Mouse (Mus musculus) CD4-positive, CD25-positive, alpha-beta regulatory T cell (primary cell): ENCODE data around the gene Lsm7. TPM values are rescaled to one million over a fixed set of nuclear protein-coding genes. Genes with fewer than 3 reads are reported as not detected.

Experiments used
- polyA plus RNA-seq: library from polyadenylated mRNA; unstranded; fragments of 100-300 nt; shearing (Covaris generic); gene quantifications from one replicate; pipeline ENCODE4 v1.2.1, GENCODE M21; 2017

Gene Lsm7
- 181 TPM for polyA plus RNA-seq

DNA sequence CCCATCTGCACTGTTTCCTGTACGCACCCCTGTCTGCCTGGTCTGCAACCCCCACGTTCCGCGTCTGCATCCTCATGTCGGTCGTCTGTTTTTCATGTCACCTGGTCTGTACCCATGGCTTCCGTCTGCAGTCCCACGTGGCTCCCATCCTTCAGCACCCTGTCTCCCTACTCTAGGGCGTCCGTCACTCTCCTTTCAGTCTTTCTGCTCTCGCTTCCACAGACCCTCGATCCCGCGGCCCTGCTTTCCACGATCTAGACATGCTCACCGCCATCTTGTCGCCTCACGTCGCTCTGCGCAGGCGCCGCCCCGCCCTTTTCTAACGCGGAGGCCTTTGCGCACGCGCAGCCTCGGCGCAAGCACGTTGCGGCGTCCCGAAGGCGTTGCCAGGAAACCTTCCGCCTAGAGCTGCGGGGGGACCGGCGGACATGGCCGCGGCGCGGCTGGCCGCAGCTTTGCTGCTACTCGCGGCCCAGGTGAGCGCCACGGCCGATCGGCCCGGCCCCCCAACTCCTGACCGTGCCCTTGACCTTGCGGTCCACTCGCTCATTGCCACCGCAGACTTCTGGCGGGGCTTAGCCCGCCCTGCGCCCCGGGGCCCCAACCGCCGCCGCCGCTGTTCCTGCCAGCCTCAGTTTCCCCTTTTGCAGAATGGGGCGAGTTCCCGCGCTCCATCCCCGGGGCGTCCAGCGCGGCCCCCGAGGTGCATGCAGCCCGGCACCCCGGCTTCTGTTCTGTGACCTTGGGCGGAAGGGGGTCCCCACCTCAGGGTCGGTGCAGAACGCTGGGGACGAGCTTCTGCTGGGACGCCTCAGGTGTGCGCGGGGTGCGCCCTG, at the start of gene Lsm7, which contains the start of gene Sppl2b:
TSS of gene Lsm7 (minus strand) at position 297 of the 836 bp plus-strand sequence.
TSS of gene Sppl2b (plus strand) at position 363 of the 836 bp plus-strand sequence.

GRCm38 (mm10) chr10:80900318-80901247, 45.6 kb upstream of the Lsm7 start, which contains the start of gene Timm13:
TSS of gene Timm13 (minus strand) at chr10:80900969.

DNA sequence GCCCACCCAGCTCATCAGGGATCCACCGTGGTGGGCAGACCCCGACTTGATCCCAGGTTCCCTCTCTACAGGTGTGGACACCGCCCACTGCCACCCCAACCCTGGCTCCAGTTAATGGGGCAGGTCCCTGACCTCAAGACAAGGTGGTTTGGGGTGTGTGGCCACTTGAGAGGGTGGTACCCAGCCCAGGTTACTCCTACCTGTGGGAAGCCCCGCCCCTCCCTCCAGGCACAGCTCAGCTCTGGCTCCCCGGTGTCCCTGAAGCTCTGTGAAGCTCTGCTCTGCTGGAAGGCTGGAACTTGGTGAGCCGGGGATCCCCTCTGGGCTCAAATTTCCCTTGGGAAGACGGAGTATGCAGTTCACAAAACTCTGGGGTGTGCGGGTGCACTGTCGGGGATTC, 16.6 kb upstream of the Lsm7 start, which contains the start of gene Tmprss9:
TSS of gene Tmprss9 (plus strand) at position 268 of the 400 bp plus-strand sequence.

DNA sequence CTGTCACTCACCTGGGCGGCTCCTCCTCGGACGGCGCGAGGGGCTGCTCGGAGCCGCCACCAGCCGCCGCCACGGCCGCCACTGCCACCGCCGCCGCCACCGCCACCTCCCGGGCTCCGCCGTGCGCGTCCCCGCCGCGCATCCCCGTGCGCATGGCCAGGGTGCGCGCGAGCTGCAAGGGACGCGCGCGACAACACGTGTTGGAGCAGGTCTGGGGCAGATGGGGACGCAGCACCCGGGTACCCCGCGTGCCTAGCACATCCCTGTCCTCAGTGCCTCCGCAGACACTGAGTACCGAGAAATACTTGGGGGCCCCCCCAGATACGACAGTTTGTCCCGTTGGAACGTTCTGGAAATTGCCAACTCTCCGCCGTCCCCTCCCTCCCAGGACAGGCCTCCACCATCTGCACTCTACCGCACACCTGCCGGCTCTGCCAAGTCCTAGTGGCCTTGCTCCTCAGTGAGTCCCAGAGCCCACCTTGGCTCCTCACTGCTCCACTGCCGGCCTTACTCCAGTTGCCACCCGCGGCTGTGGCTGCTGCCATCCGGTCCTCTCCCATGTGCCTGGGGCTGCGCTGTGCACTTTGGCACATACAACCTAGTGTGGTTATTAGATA, 11.0 kb downstream of the Lsm7 start, which contains the start of gene Lingo3:
TSS of gene Lingo3 (minus strand) at position 109 of the 617 bp plus-strand sequence.

DNA sequence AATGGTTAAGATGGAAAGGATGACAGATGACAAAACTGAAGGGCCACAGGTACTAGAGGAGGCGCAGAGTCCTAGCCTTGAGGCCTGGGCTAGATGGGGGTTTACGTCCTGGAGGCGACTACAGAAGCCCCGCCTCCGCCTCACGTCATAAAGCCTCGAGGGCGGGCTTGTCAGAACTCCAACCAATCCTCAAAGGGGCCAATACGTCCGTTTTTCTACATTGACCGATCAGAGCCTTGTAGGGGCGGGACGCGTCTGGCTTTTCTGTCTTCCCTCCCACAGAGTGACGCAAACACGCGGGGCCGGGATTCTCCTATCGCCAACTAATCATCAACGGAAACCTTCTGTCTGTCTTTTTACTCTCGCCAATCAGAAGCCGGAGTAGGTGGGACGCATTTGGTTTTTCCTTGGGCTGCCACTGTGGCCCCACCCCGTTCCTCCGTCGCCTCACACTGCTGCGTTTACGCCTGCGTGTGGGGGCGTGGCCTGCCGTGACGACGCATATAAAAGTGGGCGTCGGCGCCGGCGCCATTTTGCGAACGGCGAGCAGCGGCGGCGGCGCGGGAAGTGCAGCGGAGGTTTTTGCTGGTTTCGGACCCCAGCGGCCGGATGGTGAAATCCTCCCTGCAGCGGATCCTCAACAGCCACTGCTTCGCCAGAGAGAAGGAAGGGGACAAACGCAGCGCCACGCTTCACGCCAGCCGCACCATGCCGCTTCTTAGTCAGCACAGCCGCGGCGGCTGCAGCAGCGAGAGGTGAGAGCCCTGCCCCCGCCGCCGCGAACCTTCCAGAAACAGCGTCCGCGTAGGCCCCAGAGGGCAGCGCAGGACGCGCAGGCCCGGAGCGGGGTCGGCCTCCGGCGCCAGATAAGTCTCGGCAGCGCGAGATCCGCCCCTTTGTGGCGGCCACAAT, 28.6 kb downstream of the Lsm7 start, which contains the start of gene Oaz1:
TSS of gene Oaz1 (plus strand) at position 506 of the 912 bp plus-strand sequence.

DNA sequence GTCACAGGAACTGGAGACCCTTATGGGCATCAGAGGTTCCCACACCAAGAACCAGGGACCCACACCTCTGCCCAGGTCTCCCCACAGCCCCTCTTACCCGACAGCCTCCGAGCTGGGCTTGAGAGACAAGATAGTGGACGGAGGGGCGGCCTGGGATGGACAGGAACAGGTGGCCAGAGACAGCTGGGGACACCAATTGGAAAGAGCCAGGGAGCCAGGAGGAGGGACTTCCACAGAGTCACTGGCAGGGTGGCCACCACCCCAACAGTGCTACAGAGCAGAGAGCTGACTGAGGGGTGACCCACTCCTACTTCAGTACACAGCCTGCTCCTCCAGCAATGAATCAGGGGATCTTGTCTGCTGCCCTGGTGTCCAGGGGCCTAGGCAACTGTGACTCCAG, 41.6 kb downstream of the Lsm7 start, which contains the start of gene Jsrp1:
TSS of gene Jsrp1 (minus strand) at position 133 of the 400 bp plus-strand sequence.

DNA sequence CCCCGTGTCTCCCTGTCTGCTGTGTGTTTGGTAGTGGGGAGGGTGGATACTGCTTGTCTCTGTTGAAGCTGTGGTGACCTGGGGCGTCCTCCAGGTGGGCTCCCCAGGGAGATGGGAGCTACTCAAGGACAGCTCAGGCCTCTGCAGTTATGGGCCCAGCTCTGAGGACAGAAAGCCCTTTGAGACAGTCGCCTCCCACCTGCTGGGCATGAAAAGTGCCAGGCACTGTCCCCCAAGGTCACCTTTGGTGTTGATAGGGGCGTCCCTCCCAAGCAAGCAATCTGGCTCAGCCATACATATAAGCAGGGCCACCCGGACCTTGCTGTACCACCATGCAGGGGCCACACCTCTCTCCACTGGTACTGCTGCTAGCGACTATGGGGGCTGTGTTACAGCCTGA, 50.1 kb downstream of the Lsm7 start, which contains the start of gene Amh:
TSS of gene Amh (plus strand) at position 328 of the 400 bp plus-strand sequence.

Other genes starting within 250 kb of the Lsm7 start
- gene Gm49322, start 249.2 kb downstream of the Lsm7 start, polyA plus RNA-seq = 9.3 TPM
- 306 TPM for gene Csnk1g2, start 232.4 kb downstream of the Lsm7 start, polyA plus RNA-seq
- 43.9 TPM for gene Btbd2, start 198.1 kb downstream of the Lsm7 start, polyA plus RNA-seq
- gene Mknk2, start 177.1 kb downstream of the Lsm7 start, polyA plus RNA-seq = 212 TPM
- gene Mob3a, start 153.2 kb downstream of the Lsm7 start, polyA plus RNA-seq = 325 TPM
- 156 TPM for gene Izumo4, start 153.0 kb downstream of the Lsm7 start, polyA plus RNA-seq
- gene Ap3d1, start 112.9 kb downstream of the Lsm7 start, polyA plus RNA-seq = 71.7 TPM
- gene Dot1l, start 100.0 kb downstream of the Lsm7 start, polyA plus RNA-seq = 17.6 TPM
- 74.2 TPM for gene Sf3a2, start 57.0 kb downstream of the Lsm7 start, polyA plus RNA-seq
- gene Plekhj1, start 56.6 kb downstream of the Lsm7 start, polyA plus RNA-seq = 275 TPM
- gene Amh, start 50.0 kb downstream of the Lsm7 start, polyA plus RNA-seq = not detected
- not detected for gene Jsrp1, start 41.7 kb downstream of the Lsm7 start, polyA plus RNA-seq
- 1,936 TPM for gene Oaz1, start 28.6 kb downstream of the Lsm7 start, polyA plus RNA-seq
- gene Lingo3, start 11.2 kb downstream of the Lsm7 start, polyA plus RNA-seq = not detected
- 28.4 TPM for gene Sppl2b, start 66 bp upstream of the Lsm7 start, polyA plus RNA-seq
- gene Tmprss9, start 16.6 kb upstream of the Lsm7 start, polyA plus RNA-seq = 0.08 TPM
- 222 TPM for gene Timm13, start 45.8 kb upstream of the Lsm7 start, polyA plus RNA-seq
- gene Lmnb2, start 63.0 kb upstream of the Lsm7 start, polyA plus RNA-seq = 18.1 TPM
- gene Gadd45b, start 74.9 kb upstream of the Lsm7 start, polyA plus RNA-seq = 47.2 TPM
- 0.23 TPM for gene Gng7, start 159.7 kb upstream of the Lsm7 start, polyA plus RNA-seq
- 0.13 TPM for gene Diras1, start 170.5 kb upstream of the Lsm7 start, polyA plus RNA-seq
- 22.2 TPM for gene Slc39a3, start 182.2 kb upstream of the Lsm7 start, polyA plus RNA-seq
- gene Sgta, start 205.0 kb upstream of the Lsm7 start, polyA plus RNA-seq = 105 TPM
- gene Thop1, start 214.8 kb upstream of the Lsm7 start, polyA plus RNA-seq = 10.9 TPM
- gene Creb3l3, start 243.7 kb upstream of the Lsm7 start, polyA plus RNA-seq = 0.28 TPM